Mouse (Mus musculus) neural tube, embryonic 12.5 days (tissue): ENCODE data around the gene Fbxo2. TPM values are rescaled to one million over a fixed set of nuclear protein-coding genes. Genes with fewer than 3 reads are reported as not detected.

ENCODE experiments used
- ATAC-seq: fragments of 200-750 bp; cut with Nextera tagmentation; 2 replicates; pipeline ENCODE4 v1.8.0; 2017; ENCODE audit warnings: low read depth, mild to moderate bottlenecking, moderate TSS enrichment, moderate library complexity; ENCODE audit not compliant: low FRiP score
- H3K27ac ChIP-seq: fragments of 300-500 bp; sonication (generic); 2 replicates; pipeline ENCODE4 v1.5.1; 2016
- H3K27me3 ChIP-seq: fragments of 300-500 bp; sonication (generic); replicated peaks from 2 replicates; pipeline ENCODE4 v1.6.1; 2016; ENCODE audit warnings: mild to moderate bottlenecking
- H3K36me3 ChIP-seq: fragments of 300-500 bp; sonication (generic); 2 replicates; pipeline ENCODE4 v1.6.1; 2016; ENCODE audit warnings: mild to moderate bottlenecking
- H3K4me1 ChIP-seq: fragments of 300-500 bp; sonication (generic); 2 replicates; pipeline ENCODE4 v1.6.1; 2016
- H3K4me2 ChIP-seq: fragments of 300-500 bp; sonication (generic); replicated peaks from 2 replicates; pipeline ENCODE4 v1.6.1; 2016; ENCODE audit warnings: mild to moderate bottlenecking
- H3K4me3 ChIP-seq: fragments of 300-500 bp; sonication (generic); 2 replicates; pipeline ENCODE4 v1.5.1; 2016
- H3K9ac ChIP-seq: fragments of 300-500 bp; sonication (generic); 2 replicates; pipeline ENCODE4 v1.6.1; 2016; ENCODE audit warnings: mild to moderate bottlenecking
- H3K9me3 ChIP-seq: fragments of 300-500 bp; sonication (generic); 2 replicates; pipeline ENCODE4 v1.6.1; 2016; ENCODE audit warnings: mild to moderate bottlenecking
- WGBS: fragments of 180-500 bp; shearing (Covaris S2); methylation state at CpG from one replicate; pipeline ENCODE4 v1.1.7; 2016; 5-methylcytosine and 5-hydroxymethylcytosine counted together
- polyA plus RNA-seq: library from polyadenylated mRNA; unstranded; fragments of >200 nt; fragmentation: Nextera tagmentation; extraction: Ambion mirVana; gene quantifications from 2 replicates; pipeline ENCODE4 v1.2.1, GENCODE M21; 2016

The Fbxo2 gene
- polyA plus RNA-seq, 1 experiment from 2014 or later: 4.0 TPM

- H3K4me1 ChIP-seq: peaks cover 6% of the 10 kb centered on the region; the same call in 1 of the 2 replicates
- H3K27ac ChIP-seq: no peak overlapping the region
- no peak overlapping the region for H3K4me2 ChIP-seq
- H3K4me3 ChIP-seq: no peak overlapping the region
- WGBS: 65% methylated on average over 12 of the region's 12 CpGs
- H3K9me3 ChIP-seq: no peaks in the 10 kb centered on the region
- H3K27me3 ChIP-seq: no peaks in the 10 kb centered on the region
- no peak for ATAC-seq
- no peak overlapping the region for H3K9ac ChIP-seq
- peaks cover 51% of the 10 kb centered on the region for H3K36me3 ChIP-seq
These were observed 10.9 kb upstream of the Fbxo2 start for GRCm38 (mm10) chr4:148149540-148149939.

- no peak for ATAC-seq
- Histone ChIP-seq H3K9ac (no peak overlapping the region), H3K27me3 (no peaks in the 10 kb centered on the region)
These were observed 10.2 kb upstream of the Fbxo2 start for GRCm38 (mm10) chr4:148150242-148150641.

DNA sequence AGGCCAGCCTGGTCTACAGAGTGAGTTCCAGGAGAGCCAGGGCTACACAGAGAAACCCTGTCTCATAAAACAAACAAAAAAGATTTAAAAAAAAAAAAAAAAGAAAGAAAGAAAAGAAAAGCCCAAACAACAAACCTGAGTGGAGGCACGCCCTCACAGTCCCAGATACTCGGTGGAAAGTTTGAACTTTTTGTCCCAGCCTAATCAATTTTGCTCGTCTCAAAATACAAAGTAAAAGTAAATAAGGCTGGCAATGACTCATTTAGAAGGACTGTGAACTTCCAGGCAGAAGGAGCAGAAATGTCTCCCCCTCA, 9.5 kb upstream of the Fbxo2 start:
- H3K4me3 ChIP-seq: peak overlapping the region; percentile 60
- peak overlapping the region; percentile 79; the same call in 1 of the 2 replicates for H3K9ac ChIP-seq
- H3K27ac ChIP-seq: no peak overlapping the region; the same call in 1 of the 2 replicates
- H3K9me3 ChIP-seq: no peaks in the 10 kb centered on the region
- H3K4me2 ChIP-seq: peak overlapping the region; percentile 97
- ATAC-seq: no peak
- H3K4me1 ChIP-seq: peaks cover 6% of the 10 kb centered on the region; the same call in 1 of the 2 replicates
- H3K27me3 ChIP-seq: no peaks in the 10 kb centered on the region
- 48% methylated on average over 3 of the region's 3 CpGs for WGBS
- H3K36me3 ChIP-seq: peaks cover 50% of the 10 kb centered on the region

More at GRCm38 (mm10) chr4:148150242-148150641, 10.2 kb upstream of the Fbxo2 start:
- H3K36me3 ChIP-seq: peaks cover 50% of the 10 kb centered on the region
- WGBS: 41% methylated on average over 7 of the region's 7 CpGs
- no peaks in the 10 kb centered on the region for H3K9me3 ChIP-seq
- no peak overlapping the region for H3K4me2 ChIP-seq
- peaks cover 6% of the 10 kb centered on the region; the same call in 1 of the 2 replicates for H3K4me1 ChIP-seq
- no peak overlapping the region for H3K4me3 ChIP-seq
- no peak overlapping the region for H3K27ac ChIP-seq

DNA sequence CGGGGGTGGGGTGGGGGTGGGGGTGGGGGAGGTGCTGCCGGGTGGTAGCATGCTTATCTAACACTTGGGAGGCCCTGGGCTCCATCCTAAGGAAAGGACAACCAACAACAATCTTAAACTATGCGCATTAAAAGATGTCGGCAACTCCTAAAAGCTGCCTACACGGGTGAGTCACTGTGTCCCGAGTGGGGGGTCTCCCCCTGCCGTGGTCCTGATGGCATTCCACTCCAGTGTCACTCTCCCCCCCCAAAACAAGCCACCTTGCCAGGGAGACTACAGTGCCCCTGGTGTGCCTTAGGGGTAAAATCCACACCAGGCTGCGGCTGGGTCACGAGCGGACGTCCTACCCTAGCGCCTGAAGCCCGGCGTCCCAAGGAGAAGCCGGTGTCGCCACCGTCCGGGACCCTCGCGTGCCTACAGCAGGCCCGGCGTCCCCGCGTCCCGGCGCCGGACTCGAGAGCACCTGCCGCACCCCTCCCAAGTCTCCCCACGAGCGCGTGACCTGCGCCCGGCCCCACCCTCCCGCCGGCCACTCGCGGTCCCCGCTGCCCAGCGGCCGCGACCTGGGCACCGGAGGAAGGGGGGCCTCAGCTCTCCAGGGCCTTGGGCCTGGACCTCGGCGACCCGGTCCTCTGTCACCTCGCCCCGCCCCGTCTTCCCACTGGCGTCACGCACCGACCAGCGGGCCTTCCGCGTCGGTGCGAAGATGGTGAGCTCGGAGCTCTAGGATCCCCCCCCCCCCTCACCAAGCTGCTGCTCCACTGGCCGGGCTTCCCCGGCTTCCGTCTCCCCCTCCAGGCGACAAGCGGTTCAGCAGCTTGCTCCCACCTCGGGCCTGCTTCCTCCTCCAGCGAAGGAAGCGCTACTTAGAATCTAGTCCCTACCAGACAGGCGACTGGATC, 8.9 kb upstream of the Fbxo2 start, which contains the start of gene Fbxo6:
Gene Fbxo6 (minus strand): TSS at position 874 of the 902 bp plus-strand sequence.
- Histone ChIP-seq H3K27me3 (no peaks in the 10 kb centered on the region), H3K9me3 (no peaks in the 10 kb centered on the region), H3K27ac (peak within 1 kb of the TSS; percentile 81), H3K9ac (peak within 1 kb of the TSS; percentile 79), H3K4me1 (peaks cover 6% of the 10 kb centered on the region; the same call in 1 of the 2 replicates), H3K4me2 (peak within 1 kb of the TSS; percentile 97), H3K36me3 (peaks cover 50% of the 10 kb centered on the region), H3K4me3 (peak within 1 kb of the TSS; percentile 60)
- 2% methylated on average over 67 of the region's 67 CpGs for WGBS
- peak; percentile 90 for ATAC-seq

DNA sequence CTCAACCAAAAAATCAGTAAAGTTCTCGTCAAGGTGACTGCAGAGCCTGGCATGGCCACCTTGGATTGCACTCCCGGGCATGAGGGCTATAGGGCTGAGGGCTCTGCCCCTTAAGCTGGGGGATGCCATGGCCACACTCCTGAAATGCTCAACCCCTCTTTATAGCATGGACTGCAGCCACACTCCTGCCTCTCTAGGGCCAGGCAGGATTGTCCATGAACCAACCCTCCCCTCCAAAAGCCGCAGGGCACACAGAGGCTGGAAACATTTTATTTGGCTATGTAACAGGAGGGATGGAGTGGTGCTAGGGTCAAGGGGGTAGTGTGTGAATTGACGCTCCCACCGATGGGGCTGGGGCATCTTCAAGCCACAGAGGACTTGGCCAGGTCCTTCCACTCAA, 7.9 kb upstream of the Fbxo2 start:
- no peaks in the 10 kb centered on the region for H3K27me3 ChIP-seq
- WGBS: 84% methylated on average over 5 of the region's 5 CpGs
- H3K4me2 ChIP-seq: no peak overlapping the region
- no peaks in the 10 kb centered on the region for H3K9me3 ChIP-seq
- H3K4me3 ChIP-seq: no peak overlapping the region
- ATAC-seq: peak; percentile 23; the same call in 1 of the 2 replicates
- H3K27ac ChIP-seq: no peak overlapping the region
- peaks cover 52% of the 10 kb centered on the region for H3K36me3 ChIP-seq
- H3K4me1 ChIP-seq: peaks cover 8% of the 10 kb centered on the region; the same call in 1 of the 2 replicates
- H3K9ac ChIP-seq: no peak overlapping the region

DNA sequence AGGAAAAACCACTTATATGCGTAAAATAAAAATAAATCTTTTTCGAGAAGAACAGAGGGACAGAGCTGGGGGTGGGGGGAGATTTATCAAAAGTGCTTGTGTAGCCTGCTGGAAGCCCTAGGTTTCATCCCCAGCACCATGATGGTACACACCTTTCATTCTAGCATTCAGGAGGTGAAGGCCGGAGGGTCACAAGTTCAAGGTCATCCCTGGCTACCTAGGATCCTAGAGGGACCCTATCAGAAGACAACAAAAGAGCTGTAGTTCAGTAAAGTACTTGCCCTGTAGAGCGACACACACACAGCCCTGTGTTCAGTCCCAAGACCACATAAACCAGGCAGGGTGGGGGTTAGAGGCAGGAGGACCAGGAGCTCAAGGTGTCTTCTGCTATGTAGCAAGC, 6.4 kb upstream of the Fbxo2 start:
- H3K36me3 ChIP-seq: peaks cover 52% of the 10 kb centered on the region
- H3K9ac ChIP-seq: no peak overlapping the region
- no peak for ATAC-seq
- WGBS: 92% methylated on average over 4 of the region's 4 CpGs
- H3K9me3 ChIP-seq: no peaks in the 10 kb centered on the region
- no peak overlapping the region for H3K27ac ChIP-seq
- no peak overlapping the region for H3K4me2 ChIP-seq
- H3K4me1 ChIP-seq: peaks cover 22% of the 10 kb centered on the region
- no peaks in the 10 kb centered on the region for H3K27me3 ChIP-seq
- no peak overlapping the region for H3K4me3 ChIP-seq

GRCm38 (mm10) chr4:148154982-148155381, 5.4 kb upstream of the Fbxo2 start:
- H3K9me3 ChIP-seq: no peaks in the 10 kb centered on the region
- H3K9ac ChIP-seq: no peak overlapping the region
- H3K4me3 ChIP-seq: no peak overlapping the region
- no peak overlapping the region for H3K27ac ChIP-seq
- peaks cover 52% of the 10 kb centered on the region for H3K36me3 ChIP-seq
- WGBS: 61% methylated on average over 3 of the region's 3 CpGs
- no peaks in the 10 kb centered on the region for H3K27me3 ChIP-seq
- H3K4me1 ChIP-seq: peaks cover 22% of the 10 kb centered on the region
- H3K4me2 ChIP-seq: no peak overlapping the region
- ATAC-seq: no peak

DNA sequence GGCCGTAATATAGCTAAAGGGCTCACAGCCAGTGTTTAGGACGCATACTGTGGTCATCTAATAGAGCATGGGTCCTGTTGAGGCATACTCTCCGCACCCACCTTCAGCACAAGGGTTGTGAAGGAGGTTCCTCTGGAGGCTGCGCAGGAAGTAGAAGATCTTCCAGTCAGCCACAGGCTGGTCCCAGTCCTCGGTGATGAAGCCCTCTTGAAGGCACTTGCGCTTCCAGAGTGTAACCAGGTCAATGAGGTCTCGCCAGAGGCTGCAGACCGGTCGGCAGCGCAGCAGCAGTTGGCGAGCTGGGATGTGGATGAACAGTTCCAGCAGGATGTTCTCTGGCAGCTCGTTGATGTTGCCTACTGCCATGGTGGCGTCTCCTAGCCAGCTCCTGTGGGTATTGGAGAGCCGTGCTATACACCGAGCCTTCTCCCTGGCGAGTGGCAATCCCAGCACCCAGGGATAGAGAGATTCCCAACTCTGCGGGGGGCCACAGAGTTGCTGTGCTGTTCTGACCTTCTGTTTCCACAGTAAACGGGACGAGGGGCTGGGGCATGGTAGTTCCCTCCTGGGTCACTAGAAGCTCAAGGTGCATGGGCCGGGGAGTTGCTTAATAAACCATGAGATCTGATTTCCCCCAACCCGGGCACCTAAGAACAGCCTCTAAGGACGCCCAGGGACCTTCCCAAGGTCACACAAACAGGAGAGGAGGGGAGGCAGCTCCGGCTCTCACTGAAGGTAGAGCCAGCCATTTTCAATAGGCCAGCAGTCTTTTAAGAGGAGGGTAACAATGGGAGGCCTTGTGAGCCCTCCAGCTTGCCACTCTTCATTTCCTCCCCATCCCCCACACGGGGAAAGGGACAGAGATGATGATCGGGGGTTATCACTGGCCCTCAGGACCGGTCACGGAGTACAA, 1.7 kb upstream of the Fbxo2 start:
- Histone ChIP-seq H3K4me1 (peaks cover 29% of the 10 kb centered on the region), H3K4me2 (peak overlapping the region; percentile 96), H3K27ac (peak overlapping the region; percentile 76), H3K9ac (peak overlapping the region; percentile 88), H3K9me3 (no peaks in the 10 kb centered on the region), H3K36me3 (peaks cover 44% of the 10 kb centered on the region), H3K27me3 (peaks cover 32% of the 10 kb centered on the region), H3K4me3 (peak overlapping the region; percentile 71)
- 25% methylated on average over 27 of the region's 27 CpGs for WGBS
- ATAC-seq: peak; percentile 38

DNA sequence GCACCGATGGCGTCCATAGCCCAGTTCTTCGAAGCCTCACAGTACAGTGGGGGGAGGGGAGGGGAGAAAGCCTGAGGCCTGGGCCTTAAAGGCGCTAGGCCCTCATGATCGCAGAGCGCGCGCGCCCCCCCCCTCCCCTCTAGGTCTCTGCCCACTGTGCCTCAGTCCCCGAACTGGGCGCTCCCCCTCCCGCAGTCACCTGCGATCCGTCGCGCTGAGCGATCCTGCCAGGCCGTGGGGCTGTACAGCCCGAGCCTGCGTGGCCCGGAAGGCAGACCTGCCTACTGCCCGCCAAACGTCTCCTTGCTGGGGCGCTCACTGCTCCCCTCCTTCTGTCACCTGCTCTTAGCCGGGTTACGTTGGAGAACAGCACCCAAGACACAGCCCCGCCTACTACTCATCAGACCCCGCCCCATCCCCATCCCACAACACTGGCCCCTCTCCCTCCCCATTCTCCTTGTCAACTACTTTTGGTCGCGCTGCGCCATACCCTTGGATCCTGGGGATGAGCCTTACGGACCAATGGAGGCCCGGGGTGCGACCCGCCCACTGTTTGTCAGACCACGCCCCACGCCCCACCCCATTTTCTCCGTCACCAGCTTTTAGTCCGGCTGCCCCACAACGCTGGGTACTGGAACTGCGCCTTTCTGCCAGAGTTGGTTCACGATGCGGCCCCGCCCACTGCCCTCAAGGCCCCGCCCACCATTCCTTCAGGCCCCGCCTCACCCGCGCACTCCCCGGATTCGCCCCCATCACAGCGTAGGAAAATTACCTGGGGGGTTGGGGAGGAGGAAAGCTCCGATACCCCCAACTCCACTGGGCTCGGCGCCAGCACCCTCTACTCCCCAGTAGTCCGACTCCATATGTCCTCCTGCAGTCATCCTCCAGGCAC, 631 bp upstream of the Fbxo2 start:
- Histone ChIP-seq H3K9ac (peak overlapping the region; percentile 88), H3K27ac (peak overlapping the region; percentile 76), H3K36me3 (peaks cover 34% of the 10 kb centered on the region), H3K27me3 (peaks cover 42% of the 10 kb centered on the region), H3K4me2 (peak overlapping the region; percentile 96), H3K4me1 (peaks cover 40% of the 10 kb centered on the region), H3K4me3 (peak overlapping the region; percentile 71), H3K9me3 (no peaks in the 10 kb centered on the region)
- WGBS: under 1% methylated on average over 54 of the region's 55 CpGs
- peak; percentile 88 for ATAC-seq

- Histone ChIP-seq H3K4me1 (peaks cover 40% of the 10 kb centered on the region), H3K4me2 (peak overlapping the region; percentile 53), H3K36me3 (no peaks in the 10 kb centered on the region), H3K4me3 (peak overlapping the region; percentile 23), H3K9me3 (no peaks in the 10 kb centered on the region), H3K27me3 (peaks cover 63% of the 10 kb centered on the region), H3K9ac (0 out of 2 replicates have a peak overlapping the region, but pooled peaks have one; percentile 14), H3K27ac (no peak overlapping the region)
- ATAC-seq: no peak
- under 1% methylated on average over 29 of the region's 29 CpGs for WGBS
These were observed 3.6 kb downstream of the Fbxo2 start for GRCm38 (mm10) chr4:148164002-148164439.

DNA sequence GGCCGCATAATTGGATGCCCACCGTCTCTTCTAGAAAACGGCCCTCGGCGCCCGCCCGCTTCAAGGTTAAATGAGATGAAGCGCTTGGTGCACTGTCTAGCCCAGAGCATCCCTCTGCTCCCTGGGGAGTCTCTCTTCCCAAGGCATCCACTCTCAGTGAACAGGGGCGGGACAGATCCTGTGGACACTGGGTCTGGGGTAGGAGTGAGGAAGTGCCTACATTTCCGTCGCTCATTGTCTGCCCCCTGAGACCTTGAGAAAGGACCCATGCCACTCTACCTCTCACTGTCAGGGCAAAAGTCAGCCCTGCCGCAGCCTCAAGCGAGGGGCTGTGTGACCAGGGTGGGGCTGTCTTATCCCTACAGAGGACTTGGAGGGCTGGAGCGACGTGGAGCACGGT, 4.0 kb downstream of the Fbxo2 start:
- WGBS: 1% methylated on average over 16 of the region's 16 CpGs
- no peaks in the 10 kb centered on the region for H3K36me3 ChIP-seq
- H3K9me3 ChIP-seq: no peaks in the 10 kb centered on the region
- peak overlapping the region; percentile 23; the same call in 1 of the 2 replicates for H3K4me3 ChIP-seq
- ATAC-seq: no peak
- peaks cover 64% of the 10 kb centered on the region for H3K27me3 ChIP-seq
- H3K27ac ChIP-seq: no peak overlapping the region
- peaks cover 40% of the 10 kb centered on the region for H3K4me1 ChIP-seq
- H3K9ac ChIP-seq: no peak overlapping the region
- H3K4me2 ChIP-seq: peak overlapping the region; percentile 53
